Mouse (Mus musculus): ENCODE measurements around the gene Nat8f2.
A peak's percentile ranks its signal among the peaks of the same experiment; 100 is the strongest.
"Not testable (repeated sequence)": the region's sequence is repeated elsewhere in the genome, so short reads cannot be mapped to it uniquely, and the experiment has no call there.

The Nat8f2 gene

GRCm38 (mm10) chr6:85869006-85869405 is at the start of gene Nat8f2:
Gene Nat8f2 (minus strand): TSS chr6:85869158.
- DNase-seq (ENCODE audit: low spot score), result not testable (repeated sequence)

- not testable (repeated sequence) for DNase-seq (ENCODE audit: low spot score)
These were observed 49.4 kb upstream of the Nat8f2 start for GRCm38 (mm10) chr6:85918341-85918740.

- no peak for DNase-seq (ENCODE audit: low spot score)
These were observed 47.6 kb upstream of the Nat8f2 start for GRCm38 (mm10) chr6:85916596-85916995.

GRCm38 (mm10) chr6:85915539-85916513 is 46.9 kb upstream of the Nat8f2 start, which contains the start of gene Nat8f1:
Gene Nat8f1 (minus strand): TSS chr6:85915687.
- peak; percentile 85 for DNase-seq (ENCODE audit: low spot score)

GRCm38 (mm10) chr6:85915141-85915538 is 46.2 kb upstream of the Nat8f2 start:
- DNase-seq (ENCODE audit: low spot score), result no peak

- no peak for DNase-seq (ENCODE audit: low spot score)
These were observed 42.6 kb upstream of the Nat8f2 start, which contains the start of gene Tprkb for GRCm38 (mm10) chr6:85911587-85911986. Gene Tprkb (plus strand): TSS chr6:85911865.

- no peak for DNase-seq (ENCODE audit: low spot score)
These were observed 40.7 kb upstream of the Nat8f2 start for GRCm38 (mm10) chr6:85909704-85910103.

GRCm38 (mm10) chr6:85908341-85908740 is 39.4 kb upstream of the Nat8f2 start:
- no peak for DNase-seq (ENCODE audit: low spot score)

GRCm38 (mm10) chr6:85906911-85907351 is 38.0 kb upstream of the Nat8f2 start:
- DNase-seq (ENCODE audit: low spot score), result peak; percentile 62

GRCm38 (mm10) chr6:85904642-85905061 is 35.7 kb upstream of the Nat8f2 start, which contains the start of gene Nat8f4:
Gene Nat8f4 (minus strand): TSS chr6:85904884.
- peak; percentile 62 for DNase-seq (ENCODE audit: low spot score)

- DNase-seq (ENCODE audit: low spot score), result no peak
These were observed 33.3 kb upstream of the Nat8f2 start for GRCm38 (mm10) chr6:85902303-85902702.

GRCm38 (mm10) chr6:85898596-85899475 is 29.9 kb upstream of the Nat8f2 start:
- not testable (repeated sequence) for DNase-seq (ENCODE audit: low spot score)

- DNase-seq (ENCODE audit: low spot score), result not testable (repeated sequence)
These were observed 26.2 kb upstream of the Nat8f2 start for GRCm38 (mm10) chr6:85895061-85895648.

- DNase-seq (ENCODE audit: low spot score), result no peak
These were observed 20.0 kb upstream of the Nat8f2 start for GRCm38 (mm10) chr6:85888961-85889360.

GRCm38 (mm10) chr6:85884311-85884710 is 15.4 kb upstream of the Nat8f2 start:
- DNase-seq (ENCODE audit: low spot score), result no peak

GRCm38 (mm10) chr6:85883246-85883645 is 14.3 kb upstream of the Nat8f2 start:
- not testable (repeated sequence) for DNase-seq (ENCODE audit: low spot score)

GRCm38 (mm10) chr6:85867726-85868690 is 950 bp downstream of the Nat8f2 start:
- DNase-seq (ENCODE audit: low spot score), result no peak

- not testable (repeated sequence) for DNase-seq (ENCODE audit: low spot score)
These were observed 2.0 kb downstream of the Nat8f2 start for GRCm38 (mm10) chr6:85866995-85867394.

- DNase-seq (ENCODE audit: low spot score), result not testable (repeated sequence)
These were observed 2.8 kb downstream of the Nat8f2 start for GRCm38 (mm10) chr6:85866166-85866565.

GRCm38 (mm10) chr6:85864900-85865639 is 3.9 kb downstream of the Nat8f2 start:
- not testable (repeated sequence) for DNase-seq (ENCODE audit: low spot score)

Measured in ovary, adult 18-20 months (tissue).